Mouse (Mus musculus): Measurements from ENCODE around the gene Pes1. TPM values are rescaled to one million over a fixed set of nuclear protein-coding genes. Genes with fewer than 3 reads are reported as not detected.
"Not testable (repeated sequence)": the region's sequence is repeated elsewhere in the genome, so short reads cannot be mapped to it uniquely, and the experiment has no call there.

The Pes1 gene
- polyA plus RNA-seq, 1 experiment, result 28.5 TPM

DNA sequence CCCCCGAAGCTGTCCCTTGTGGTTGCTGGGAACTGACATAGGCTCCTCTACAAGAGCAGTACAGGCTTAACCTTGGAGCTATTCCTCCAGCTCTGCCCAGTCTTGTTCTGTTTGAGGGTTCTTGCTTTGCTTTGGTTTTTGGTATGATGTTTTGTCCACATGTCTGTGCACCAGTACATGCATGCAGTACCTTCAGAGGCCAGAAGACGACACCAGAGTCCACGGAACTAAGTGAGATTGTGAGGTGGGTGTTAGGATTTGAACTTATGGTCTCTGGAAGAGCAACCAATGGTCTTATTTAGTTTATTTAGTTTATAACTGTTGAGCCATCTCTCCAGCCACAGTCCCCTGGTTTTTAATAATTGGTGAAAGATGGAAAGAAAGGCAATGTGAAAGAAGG, 42.7 kb downstream of the Pes1 start:
- H3K27ac ChIP-seq (ENCODE audit: control insufficient read depth, insufficient read depth, low read depth, low read length), result no peak overlapping the region
- no peaks in the 10 kb centered on the region for H3K27me3 ChIP-seq (ENCODE audit: control insufficient read depth, insufficient read depth, low read length)
- no peaks in the 10 kb centered on the region for H3K36me3 ChIP-seq (ENCODE audit: control insufficient read depth, insufficient read depth, low read length)
- H3K4me1 ChIP-seq (ENCODE audit: control insufficient read depth, insufficient read depth, low read length), result no peaks in the 10 kb centered on the region
- no peak overlapping the region for H3K4me3 ChIP-seq (ENCODE audit: control insufficient read depth, low read depth, low read length)
- no peak for TF ChIP-seq CTCF (IDR thresholded peaks at IDR 0.05; ENCODE audit: control insufficient read depth, insufficient read depth, insufficient replicate concordance, low read depth, low read length)
- TF ChIP-seq POLR2A (IDR thresholded peaks at IDR 0.05; ENCODE audit: control insufficient read depth, low read depth, low read length), result no peak

DNA sequence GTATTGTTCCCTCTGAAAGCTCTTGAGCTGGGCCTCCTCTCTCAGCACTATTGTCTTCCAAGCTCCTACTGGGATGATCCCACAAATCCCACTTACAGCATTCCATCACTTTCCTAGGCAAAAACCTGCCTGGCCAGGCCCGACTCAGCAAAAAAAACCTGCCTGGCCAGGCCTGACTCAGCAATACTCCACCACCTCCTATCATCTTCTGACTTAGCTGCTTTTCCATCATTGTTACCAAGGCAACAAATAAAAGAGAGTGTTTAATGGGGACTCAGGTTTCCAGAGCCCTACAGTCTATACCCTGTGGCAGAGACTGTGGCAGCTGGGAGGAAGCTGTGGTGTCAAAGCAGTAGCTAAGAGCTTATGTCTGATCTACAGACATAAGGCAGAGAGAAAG, 48.8 kb downstream of the Pes1 start:
- no peaks in the 10 kb centered on the region for H3K4me1 ChIP-seq (ENCODE audit: control insufficient read depth, insufficient read depth, low read length)

DNA sequence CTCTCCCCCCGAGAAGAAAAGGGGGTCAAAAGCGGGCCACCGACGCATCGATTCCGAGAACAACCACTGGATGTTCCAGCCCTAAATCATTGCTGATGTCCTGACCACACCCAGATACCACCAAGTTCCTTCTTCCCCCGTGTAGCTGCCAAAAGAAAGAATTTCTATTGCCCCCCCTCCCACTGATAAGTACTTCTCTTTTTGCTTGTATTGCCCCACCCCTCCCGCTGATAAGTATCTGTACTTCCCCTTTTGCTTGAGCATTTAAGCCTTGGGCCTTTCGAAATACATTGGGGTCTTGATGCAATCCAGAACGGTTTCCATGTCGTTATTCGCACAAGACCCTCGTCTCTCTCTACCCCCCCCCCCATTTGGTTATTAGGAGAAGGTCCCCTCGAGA, 52.0 kb downstream of the Pes1 start:
- not testable (repeated sequence) for H3K4me1 ChIP-seq (ENCODE audit: control insufficient read depth, insufficient read depth, low read length); H3K27me3 ChIP-seq (ENCODE audit: control insufficient read depth, insufficient read depth, low read length); H3K36me3 ChIP-seq (ENCODE audit: control insufficient read depth, insufficient read depth, low read length); H3K27ac ChIP-seq (ENCODE audit: control insufficient read depth, insufficient read depth, low read depth, low read length); H3K4me3 ChIP-seq (ENCODE audit: control insufficient read depth, low read depth, low read length)

More for the DNA sequence above, 48.8 kb downstream of the Pes1 start:
- TF ChIP-seq CTCF (IDR thresholded peaks at IDR 0.05; ENCODE audit: control insufficient read depth, insufficient read depth, insufficient replicate concordance, low read depth, low read length) (no peak), POLR2A (IDR thresholded peaks at IDR 0.05; ENCODE audit: control insufficient read depth, low read depth, low read length) (no peak)
- Histone ChIP-seq H3K27me3 (ENCODE audit: control insufficient read depth, insufficient read depth, low read length) (no peaks in the 10 kb centered on the region), H3K4me3 (ENCODE audit: control insufficient read depth, low read depth, low read length) (no peak overlapping the region), H3K36me3 (ENCODE audit: control insufficient read depth, insufficient read depth, low read length) (no peaks in the 10 kb centered on the region), H3K27ac (ENCODE audit: control insufficient read depth, insufficient read depth, low read depth, low read length) (no peak overlapping the region)

DNA sequence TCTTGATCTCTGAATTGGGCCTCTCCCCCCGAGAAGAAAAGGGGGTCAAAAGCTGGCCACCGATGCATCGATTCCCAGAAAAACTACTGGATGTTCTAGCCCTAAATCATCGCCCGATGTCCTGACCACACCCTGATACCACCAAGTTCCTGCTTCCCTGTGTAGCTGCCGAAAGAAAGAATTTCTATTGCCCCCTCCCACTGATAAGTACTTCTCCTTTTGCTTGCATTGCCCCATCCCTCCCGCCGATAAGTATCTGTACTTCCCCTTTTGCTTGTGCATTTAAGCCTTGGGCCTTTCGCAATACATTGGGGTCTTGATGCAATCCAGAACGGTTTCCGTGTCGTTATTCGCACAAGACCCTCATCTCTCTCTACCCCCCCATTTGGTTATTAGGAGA, 58.3 kb downstream of the Pes1 start:
- not testable (repeated sequence) for H3K27ac ChIP-seq (ENCODE audit: control insufficient read depth, insufficient read depth, low read depth, low read length); H3K4me1 ChIP-seq (ENCODE audit: control insufficient read depth, insufficient read depth, low read length); H3K4me3 ChIP-seq (ENCODE audit: control insufficient read depth, low read depth, low read length); H3K36me3 ChIP-seq (ENCODE audit: control insufficient read depth, insufficient read depth, low read length); H3K27me3 ChIP-seq (ENCODE audit: control insufficient read depth, insufficient read depth, low read length)

DNA sequence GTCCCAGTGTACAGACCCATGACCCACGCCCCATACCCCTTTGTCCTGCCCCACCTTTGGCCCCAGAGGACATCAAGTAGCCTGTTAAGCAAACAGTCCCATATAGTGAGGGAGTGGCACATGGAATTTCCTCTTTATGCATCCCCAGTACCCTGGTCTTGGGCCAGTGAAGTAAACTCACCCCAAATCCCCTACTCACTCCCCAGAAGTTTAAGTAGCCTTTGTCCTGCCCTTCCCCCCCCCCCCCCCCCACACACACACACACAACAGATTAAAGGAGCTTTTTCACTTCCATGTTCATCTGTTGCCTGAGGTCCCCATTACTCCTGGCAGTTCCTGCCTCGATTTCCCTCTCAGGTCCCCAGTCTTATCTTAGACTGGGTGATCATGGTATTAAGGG, 59.5 kb downstream of the Pes1 start:
- no peak overlapping the region for H3K27ac ChIP-seq (ENCODE audit: control insufficient read depth, insufficient read depth, low read depth, low read length)
- no peaks in the 10 kb centered on the region for H3K36me3 ChIP-seq (ENCODE audit: control insufficient read depth, insufficient read depth, low read length)
- no peak for TF ChIP-seq POLR2A (IDR thresholded peaks at IDR 0.05; ENCODE audit: control insufficient read depth, low read depth, low read length)
- no peak for TF ChIP-seq CTCF (IDR thresholded peaks at IDR 0.05; ENCODE audit: control insufficient read depth, insufficient read depth, insufficient replicate concordance, low read depth, low read length)
- no peaks in the 10 kb centered on the region for H3K27me3 ChIP-seq (ENCODE audit: control insufficient read depth, insufficient read depth, low read length)
- no peak overlapping the region for H3K4me3 ChIP-seq (ENCODE audit: control insufficient read depth, low read depth, low read length)
- H3K4me1 ChIP-seq (ENCODE audit: control insufficient read depth, insufficient read depth, low read length), result peaks cover 6% of the 10 kb centered on the region

DNA sequence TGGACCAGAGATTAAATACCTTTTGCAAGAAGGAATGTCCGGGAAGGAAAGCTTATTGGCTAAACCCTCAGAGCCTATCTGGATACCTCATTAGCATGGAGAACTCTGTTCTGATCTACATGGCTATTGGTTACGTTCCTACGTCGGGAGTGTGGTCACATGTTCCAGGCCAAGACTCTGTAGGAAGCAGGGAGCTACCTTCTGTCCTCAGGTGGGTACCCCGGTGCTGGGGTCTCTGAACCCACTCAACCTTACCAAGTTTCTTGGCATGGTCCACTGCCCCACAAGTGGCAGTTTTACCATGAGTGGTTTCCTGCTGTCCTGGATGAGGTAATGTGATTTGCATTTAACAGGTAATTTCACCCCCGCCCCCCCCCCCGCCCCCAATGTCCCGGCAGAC, 63.3 kb downstream of the Pes1 start:
- Histone ChIP-seq H3K4me1 (ENCODE audit: control insufficient read depth, insufficient read depth, low read length) (peaks cover 6% of the 10 kb centered on the region), H3K4me3 (ENCODE audit: control insufficient read depth, low read depth, low read length) (no peak overlapping the region), H3K27me3 (ENCODE audit: control insufficient read depth, insufficient read depth, low read length) (no peaks in the 10 kb centered on the region), H3K27ac (ENCODE audit: control insufficient read depth, insufficient read depth, low read depth, low read length) (no peak overlapping the region), H3K36me3 (ENCODE audit: control insufficient read depth, insufficient read depth, low read length) (no peaks in the 10 kb centered on the region)
- TF ChIP-seq POLR2A (IDR thresholded peaks at IDR 0.05; ENCODE audit: control insufficient read depth, low read depth, low read length) (no peak), CTCF (IDR thresholded peaks at IDR 0.05; ENCODE audit: control insufficient read depth, insufficient read depth, insufficient replicate concordance, low read depth, low read length) (no peak)

DNA sequence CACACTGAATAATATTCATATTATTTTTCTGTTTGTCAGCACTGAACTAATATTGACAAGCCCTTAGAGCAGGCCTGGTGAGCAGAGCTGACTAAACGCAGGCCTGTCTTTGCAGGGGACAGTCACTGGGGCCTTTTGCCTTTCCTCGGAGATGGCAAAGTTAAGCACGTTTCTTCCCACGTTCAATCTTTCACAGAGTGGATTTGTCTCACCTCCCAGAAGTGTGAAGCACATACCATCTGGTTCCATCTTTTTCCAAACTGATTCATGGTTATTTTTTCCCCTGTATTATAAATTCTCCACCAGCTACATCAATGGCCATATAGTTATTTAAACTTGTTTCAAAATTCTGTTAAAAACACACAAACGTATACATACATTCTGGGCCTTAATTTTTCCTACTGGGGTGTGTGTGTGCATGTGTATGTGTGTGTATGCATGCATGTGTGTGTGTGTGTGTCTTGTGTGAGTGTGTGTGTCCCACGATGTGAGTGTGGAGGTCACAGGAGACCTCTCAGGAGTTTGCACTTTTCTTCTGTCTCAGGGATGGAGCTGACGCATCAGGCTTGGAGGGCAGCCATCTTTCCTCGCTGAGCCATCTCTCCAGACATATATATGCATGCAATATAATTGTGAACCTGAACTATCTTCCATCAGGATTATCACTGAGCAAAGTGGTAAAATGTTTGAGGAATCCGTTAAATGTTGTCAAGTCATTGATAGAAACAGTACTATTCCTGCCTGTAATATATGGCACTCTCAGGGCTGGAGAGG, 64.0 kb downstream of the Pes1 start:
- no peak for TF ChIP-seq CTCF (IDR thresholded peaks at IDR 0.05; ENCODE audit: control insufficient read depth, insufficient read depth, insufficient replicate concordance, low read depth, low read length)
- no peak for TF ChIP-seq POLR2A (IDR thresholded peaks at IDR 0.05; ENCODE audit: control insufficient read depth, low read depth, low read length)
- no peaks in the 10 kb centered on the region for H3K36me3 ChIP-seq (ENCODE audit: control insufficient read depth, insufficient read depth, low read length)
- no peaks in the 10 kb centered on the region for H3K27me3 ChIP-seq (ENCODE audit: control insufficient read depth, insufficient read depth, low read length)
- H3K27ac ChIP-seq (ENCODE audit: control insufficient read depth, insufficient read depth, low read depth, low read length), result no peak overlapping the region
- peaks cover 8% of the 10 kb centered on the region for H3K4me1 ChIP-seq (ENCODE audit: control insufficient read depth, insufficient read depth, low read length)
- no peak overlapping the region for H3K4me3 ChIP-seq (ENCODE audit: control insufficient read depth, low read depth, low read length)

DNA sequence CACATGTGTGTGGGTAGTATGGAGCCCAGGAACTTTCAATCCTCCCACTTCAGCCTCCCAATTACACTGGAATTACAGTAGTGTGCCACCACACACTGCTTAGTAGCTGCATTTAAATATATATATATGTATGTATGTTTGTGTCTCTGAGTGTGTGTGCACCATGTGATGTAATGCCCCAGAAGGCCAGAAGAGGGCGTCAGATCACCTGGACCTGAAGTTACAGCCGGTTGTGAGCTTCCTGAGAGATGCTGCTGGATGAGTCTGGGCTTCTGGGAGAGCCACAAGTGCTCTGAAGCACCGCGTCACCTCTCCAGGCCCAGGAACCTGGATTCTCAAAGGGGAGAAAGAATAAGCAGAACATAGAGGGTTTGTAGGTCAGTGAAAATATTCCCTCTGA, 65.6 kb downstream of the Pes1 start:
- no peak overlapping the region for H3K4me3 ChIP-seq (ENCODE audit: control insufficient read depth, low read depth, low read length)
- TF ChIP-seq CTCF (IDR thresholded peaks at IDR 0.05; ENCODE audit: control insufficient read depth, insufficient read depth, insufficient replicate concordance, low read depth, low read length) (peak; percentile 62; the same call in 1 of the 2 replicates), POLR2A (IDR thresholded peaks at IDR 0.05; ENCODE audit: control insufficient read depth, low read depth, low read length) (no peak)
- H3K36me3 ChIP-seq (ENCODE audit: control insufficient read depth, insufficient read depth, low read length), result no peaks in the 10 kb centered on the region
- no peak overlapping the region for H3K27ac ChIP-seq (ENCODE audit: control insufficient read depth, insufficient read depth, low read depth, low read length)
- H3K4me1 ChIP-seq (ENCODE audit: control insufficient read depth, insufficient read depth, low read length), result peaks cover 8% of the 10 kb centered on the region
- no peaks in the 10 kb centered on the region for H3K27me3 ChIP-seq (ENCODE audit: control insufficient read depth, insufficient read depth, low read length)

Other genes starting within 250 kb of the Pes1 start
- gene Osbp2, start 100.1 kb upstream of the Pes1 start, polyA plus RNA-seq (2012; rRNA removed), result 710 and 768 TPM in 2 replicates
- gene 4921536K21Rik, start 68.9 kb upstream of the Pes1 start, polyA plus RNA-seq (2012; rRNA removed), result 48.4 and 56.7 TPM in 2 replicates
- gene Dusp18, start 68.7 kb upstream of the Pes1 start, polyA plus RNA-seq (2012; rRNA removed), result 28.1 and 30.4 TPM in 2 replicates
- gene Slc35e4, start 49.3 kb upstream of the Pes1 start, polyA plus RNA-seq (2012; rRNA removed), result 0.64 and 0.72 TPM in 2 replicates
- gene Tcn2, start 31.8 kb upstream of the Pes1 start, polyA plus RNA-seq (2012; rRNA removed), result 16.2 and 18.5 TPM in 2 replicates
- 1.6 TPM in 2 replicates for gene 4930556J24Rik, start 12.8 kb downstream of the Pes1 start, polyA plus RNA-seq (2012; rRNA removed)
- 6.6 and 9.8 TPM in 2 replicates for gene Gal3st1, start 19.7 kb downstream of the Pes1 start, polyA plus RNA-seq (2012; rRNA removed)
- gene Sec14l4, start 67.5 kb downstream of the Pes1 start, polyA plus RNA-seq (2012; rRNA removed), result 0.42 and 0.56 TPM in 2 replicates
- 1.0 and 1.9 TPM in 2 replicates for gene Sec14l3, start 100.9 kb downstream of the Pes1 start, polyA plus RNA-seq (2012; rRNA removed)
- gene Mtfp1, start 131.5 kb downstream of the Pes1 start, polyA plus RNA-seq (2012; rRNA removed), result 9.0 and 10.0 TPM in 2 replicates
- 2.2 and 4.8 TPM in 2 replicates for gene Sec14l2, start 159.4 kb downstream of the Pes1 start, polyA plus RNA-seq (2012; rRNA removed)
- 4.2 and 4.5 TPM in 2 replicates for gene Rnf215, start 171.2 kb downstream of the Pes1 start, polyA plus RNA-seq (2012; rRNA removed)
- 46.5 and 48.8 TPM in 2 replicates for gene Ccdc157, start 196.3 kb downstream of the Pes1 start, polyA plus RNA-seq (2012; rRNA removed)
- gene Sf3a1, start 196.4 kb downstream of the Pes1 start, polyA plus RNA-seq (2012; rRNA removed), result 32.9 and 35.1 TPM in 2 replicates
- 40.6 and 42.1 TPM in 2 replicates for gene Tbc1d10a, start 222.8 kb downstream of the Pes1 start, polyA plus RNA-seq (2012; rRNA removed)

All from testis, adult 2 months (tissue).